Mouse (Mus musculus): ENCODE measurements around the gene BC067074.
"Not testable (repeated sequence)": the region's sequence is repeated elsewhere in the genome, so short reads cannot be mapped to it uniquely, and the experiment has no call there.

BC067074 gene

DNA sequence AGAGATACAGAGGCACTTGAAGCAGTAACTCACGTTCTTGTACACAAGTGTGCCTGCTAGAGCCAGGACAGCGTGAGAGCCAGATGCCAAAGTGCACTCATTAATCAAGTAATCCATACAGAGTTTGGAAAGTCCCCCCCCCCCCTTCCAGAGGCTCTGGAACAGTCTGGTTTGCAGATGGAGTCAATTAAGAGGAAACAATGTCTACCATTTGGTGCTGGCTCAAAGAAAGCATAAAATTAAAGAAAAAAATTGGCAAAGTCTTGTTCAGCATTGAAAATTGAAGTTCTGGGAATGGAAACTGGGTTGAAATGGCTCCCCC lies 81.1 kb downstream of the BC067074 start:
- DNase-seq (ENCODE audit: low read depth, low spot score) = no peak

DNA sequence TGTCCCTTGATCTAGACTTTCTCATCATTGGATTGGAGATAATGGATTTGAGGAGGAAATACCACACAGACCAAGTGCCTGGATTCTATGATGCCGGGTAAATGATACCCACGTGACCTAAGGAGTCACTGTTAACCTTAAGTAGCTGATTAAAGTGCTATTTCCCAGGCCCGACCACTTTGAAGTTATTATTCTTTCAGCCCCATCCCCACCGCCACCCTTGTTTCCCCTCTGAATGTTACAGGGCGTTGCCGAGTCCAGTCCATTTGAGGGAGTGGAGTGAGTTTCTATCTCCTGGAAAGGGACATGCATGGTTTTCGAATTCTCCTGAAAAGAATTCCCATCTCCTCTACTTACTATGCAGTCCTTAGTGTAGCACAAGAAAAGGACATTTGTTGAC lies 84.7 kb downstream of the BC067074 start:
- DNase-seq (ENCODE audit: low read depth, low spot score) = no peak

DNA sequence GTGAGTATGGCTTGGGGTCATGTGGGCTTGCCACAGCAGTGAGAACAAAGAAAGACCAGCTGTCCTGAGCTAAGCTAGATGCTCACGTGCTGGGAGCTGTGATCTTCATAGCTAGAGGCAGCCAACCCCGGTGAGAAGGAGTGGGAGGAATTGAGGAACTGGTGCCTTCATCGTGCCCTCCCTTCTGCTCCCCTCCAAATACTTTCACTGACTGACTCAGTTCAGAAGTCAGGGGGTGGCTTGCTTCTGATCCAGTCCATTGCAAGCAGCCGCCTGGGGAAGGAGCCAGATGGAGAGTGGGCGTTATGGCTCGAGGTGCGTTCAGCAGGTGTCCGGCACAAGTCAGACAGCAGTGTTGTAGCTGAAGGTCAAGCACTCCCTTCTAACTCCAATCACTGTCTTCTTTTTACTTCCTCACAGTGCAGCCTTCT lies 86.0 kb downstream of the BC067074 start:
- DNase-seq (ENCODE audit: low read depth, low spot score) = no peak

DNA sequence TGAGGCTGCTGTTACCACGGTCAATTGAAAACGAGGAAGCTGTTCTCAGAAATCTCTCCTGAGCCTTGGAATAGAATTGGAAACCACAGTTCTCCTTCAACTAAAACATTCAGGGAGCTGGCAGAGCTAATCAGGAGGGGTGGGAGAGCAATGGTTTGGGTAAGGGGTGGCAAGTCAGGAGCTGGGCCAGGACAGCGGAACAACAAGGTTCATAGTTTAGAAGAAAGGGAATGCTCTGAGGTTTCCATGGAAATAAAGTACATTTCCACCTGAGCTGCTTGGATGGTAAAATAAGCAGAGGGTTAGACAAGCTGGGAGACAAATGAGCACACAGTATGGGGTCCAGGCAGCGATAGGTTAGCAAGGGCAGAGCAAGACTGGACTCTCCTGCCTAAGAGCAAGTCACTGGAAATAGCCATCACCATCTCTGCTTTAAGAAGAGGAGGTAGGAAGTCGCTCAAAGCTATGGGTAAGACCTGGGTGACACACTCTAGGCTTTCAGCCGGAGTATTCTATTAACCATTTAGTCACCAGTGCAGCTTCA lies 86.9 kb downstream of the BC067074 start:
- peak; percentile 8 for DNase-seq (ENCODE audit: low read depth, low spot score)

DNA sequence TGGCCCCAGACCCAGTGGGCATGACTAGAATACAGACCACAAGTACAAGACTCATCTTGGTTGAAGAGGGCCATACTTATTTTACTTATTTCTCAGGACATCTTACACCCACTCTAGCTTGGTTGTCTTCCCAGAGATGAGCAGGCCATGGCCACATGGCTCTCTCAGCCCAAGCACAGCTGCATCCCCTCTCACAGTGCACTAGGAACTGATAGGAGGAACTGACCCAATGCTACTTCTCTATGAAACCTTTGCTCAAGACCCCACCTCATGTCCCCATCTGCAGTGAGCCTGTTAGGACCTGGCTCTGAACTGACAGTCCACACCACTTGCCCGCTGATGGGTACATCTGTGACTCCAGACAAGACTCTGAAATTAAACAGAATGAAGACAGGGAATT lies 88.8 kb downstream of the BC067074 start:
- no peak for DNase-seq (ENCODE audit: low read depth, low spot score)

DNA sequence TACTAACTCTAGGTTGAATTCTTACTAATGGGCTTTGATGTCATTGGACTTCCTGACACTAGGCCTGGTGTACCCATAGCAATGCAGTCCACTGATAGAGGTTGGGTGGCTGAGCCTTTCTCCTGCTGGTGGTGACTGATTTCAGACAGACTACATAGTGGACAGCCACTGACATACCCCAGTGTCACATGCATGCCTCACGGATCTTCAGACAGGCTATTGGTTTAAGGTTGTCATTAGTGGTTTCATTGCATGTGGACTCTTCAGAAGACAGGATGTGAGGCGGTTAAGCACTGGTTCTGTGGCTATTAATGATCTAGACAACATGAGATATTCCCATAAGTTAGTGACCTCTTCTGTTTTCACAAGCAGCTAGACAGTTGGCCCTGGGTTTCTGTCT lies 89.2 kb downstream of the BC067074 start:
- no peak for DNase-seq (ENCODE audit: low read depth, low spot score)

DNA sequence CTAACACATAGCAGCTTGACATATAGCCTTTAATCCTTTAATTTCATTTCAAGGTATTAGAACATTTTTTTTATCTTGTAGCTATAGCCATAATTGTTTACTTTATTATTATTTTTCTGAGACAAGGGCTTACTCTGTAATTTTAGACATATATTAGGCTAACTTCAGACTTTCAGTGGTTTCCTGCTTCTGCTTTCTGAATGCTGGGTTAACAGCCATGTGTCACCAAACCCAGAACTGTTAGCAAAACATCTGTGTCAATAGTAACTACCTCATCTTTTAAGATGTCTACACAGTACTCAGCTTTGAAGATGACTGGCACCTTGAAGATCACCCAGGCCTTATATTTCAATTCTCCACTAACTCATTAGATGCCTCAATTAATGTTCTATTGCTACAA lies 89.8 kb downstream of the BC067074 start:
- DNase-seq (ENCODE audit: low read depth, low spot score) = not testable (repeated sequence)

DNA sequence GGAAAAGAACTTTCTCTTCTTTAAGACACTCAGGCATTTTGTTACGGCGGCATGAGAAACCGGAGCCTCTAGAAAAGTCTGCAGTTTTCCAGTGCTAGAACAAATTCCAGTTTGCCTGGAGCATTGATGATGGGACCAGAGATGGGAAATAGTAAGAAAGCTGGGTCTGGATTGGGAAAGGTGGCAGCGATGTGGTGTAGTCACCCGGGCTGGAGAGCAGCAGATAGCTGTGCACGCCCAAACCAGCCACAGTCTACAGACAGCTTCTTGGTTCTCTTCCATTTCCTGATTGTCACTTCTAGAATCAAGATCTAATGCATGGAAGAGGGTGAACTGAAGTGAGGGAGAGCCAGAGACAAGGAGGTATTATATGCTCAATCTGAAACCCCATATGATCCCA lies 100.4 kb downstream of the BC067074 start:
- DNase-seq (ENCODE audit: low read depth, low spot score) = no peak

DNA sequence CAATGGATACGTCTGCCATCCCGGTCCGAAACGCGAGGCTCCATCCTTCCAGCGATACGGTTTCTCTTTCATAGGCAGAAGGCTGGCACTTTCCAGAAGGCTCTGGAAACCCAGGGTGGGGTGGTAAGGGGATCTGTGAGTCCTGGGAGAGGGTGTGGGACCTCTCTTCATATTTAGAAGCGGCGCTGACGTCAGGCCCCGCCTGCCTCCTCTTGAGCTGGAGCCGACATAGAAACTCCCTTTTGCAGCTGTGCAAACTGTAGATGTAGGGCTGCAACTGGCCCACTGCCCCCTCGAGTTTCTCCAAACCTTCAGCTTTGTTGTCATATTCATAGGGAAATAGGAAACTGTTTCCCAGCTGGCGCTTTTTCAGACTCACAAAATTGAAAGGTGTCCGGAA lies 101.6 kb downstream of the BC067074 start:
- peak; percentile 9 for DNase-seq (ENCODE audit: low read depth, low spot score)

DNA sequence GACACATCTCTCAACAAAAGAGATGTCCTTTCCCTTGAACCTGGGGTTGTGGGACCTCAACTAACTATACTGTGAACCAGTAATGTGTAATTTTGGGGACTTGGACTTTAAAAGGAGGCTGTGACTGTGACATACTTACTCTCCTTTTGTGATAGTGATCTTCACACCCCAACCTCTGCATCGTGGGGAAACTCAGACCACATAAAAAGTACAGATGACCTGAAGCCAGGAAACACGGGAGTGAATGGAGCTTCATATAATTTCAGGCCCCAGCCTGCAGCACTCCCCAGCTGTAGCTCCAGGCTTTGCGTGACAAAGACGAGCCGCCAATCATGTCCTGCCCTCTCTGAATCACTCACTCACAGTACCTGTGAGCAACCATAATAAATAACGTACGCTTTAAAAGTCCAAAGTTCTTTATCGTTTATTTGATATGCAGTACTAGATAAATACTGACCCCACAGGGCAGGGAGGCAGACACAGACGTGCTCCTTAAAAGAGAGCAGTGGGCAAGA lies 104.1 kb downstream of the BC067074 start:
- DNase-seq (ENCODE audit: low read depth, low spot score) = no peak

DNA sequence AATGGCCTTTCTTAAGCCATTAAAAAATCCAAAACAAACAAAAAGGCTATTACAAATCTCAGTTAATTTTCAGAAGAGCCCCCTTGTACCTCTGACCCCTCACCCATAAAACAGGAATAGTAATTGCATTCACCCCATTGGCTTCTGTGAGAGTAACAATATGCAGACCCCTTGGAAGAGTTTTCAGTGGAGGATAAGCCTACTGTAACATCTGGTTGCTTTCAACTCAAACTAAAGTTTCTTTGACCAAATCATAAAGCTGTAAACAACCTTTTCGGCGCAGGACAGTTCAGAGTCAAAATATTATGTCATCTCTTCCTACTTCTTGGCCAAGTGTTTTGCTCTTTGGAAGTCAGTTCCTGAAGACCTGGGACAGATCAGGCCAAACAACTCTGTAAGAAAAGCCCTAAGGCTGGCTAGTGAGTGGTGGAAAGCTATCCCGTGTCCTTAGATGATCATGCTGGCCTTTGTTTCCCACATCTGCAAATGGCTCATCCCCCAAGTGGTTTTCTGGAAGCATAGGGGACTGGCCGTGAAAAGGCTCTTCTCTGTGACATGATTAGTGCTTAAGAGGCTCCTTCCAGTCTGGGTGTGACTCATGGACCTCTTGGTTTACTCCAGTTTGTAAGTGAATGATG lies 108.5 kb downstream of the BC067074 start:
- no peak for DNase-seq (ENCODE audit: low read depth, low spot score)

DNA sequence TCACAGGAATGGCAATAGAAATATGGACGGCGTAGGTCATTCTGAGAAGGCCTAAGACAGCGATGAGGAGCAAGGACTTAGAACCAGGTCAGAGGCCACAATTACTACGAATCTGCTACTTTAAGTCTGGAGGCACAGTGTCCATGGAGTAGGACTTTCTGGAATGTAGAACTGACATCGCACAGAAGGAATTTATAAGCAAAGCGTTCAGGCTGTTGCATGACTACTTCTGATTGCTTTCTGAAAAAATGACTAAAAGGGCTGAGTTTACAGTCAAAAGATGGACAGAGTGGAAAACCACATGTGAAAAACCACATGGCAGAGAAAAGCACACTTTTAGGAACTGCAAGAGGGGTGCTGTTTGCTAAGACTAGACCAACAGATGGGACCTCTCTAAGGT lies 110.7 kb downstream of the BC067074 start:
- DNase-seq (ENCODE audit: low read depth, low spot score) = no peak

DNA sequence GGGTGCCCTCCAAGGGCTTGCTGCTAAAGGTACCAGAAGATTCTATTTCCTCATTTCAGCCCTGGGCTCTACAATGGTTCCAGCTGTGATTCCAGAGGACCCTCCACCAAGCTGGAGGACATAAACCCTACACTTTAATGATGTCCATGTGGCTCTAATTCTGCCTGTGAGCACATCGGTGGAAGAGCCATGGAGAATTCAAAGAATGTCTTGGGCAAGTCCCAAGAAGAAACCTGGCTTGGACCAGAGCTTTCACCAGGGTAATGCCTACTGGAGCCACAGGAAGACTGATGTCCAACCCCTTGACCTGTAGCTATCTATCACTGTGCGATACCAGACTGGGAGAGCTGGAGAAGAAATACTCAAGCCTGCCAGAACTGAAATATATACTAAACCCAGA lies 111.2 kb downstream of the BC067074 start:
- DNase-seq (ENCODE audit: low read depth, low spot score) = no peak

DNA sequence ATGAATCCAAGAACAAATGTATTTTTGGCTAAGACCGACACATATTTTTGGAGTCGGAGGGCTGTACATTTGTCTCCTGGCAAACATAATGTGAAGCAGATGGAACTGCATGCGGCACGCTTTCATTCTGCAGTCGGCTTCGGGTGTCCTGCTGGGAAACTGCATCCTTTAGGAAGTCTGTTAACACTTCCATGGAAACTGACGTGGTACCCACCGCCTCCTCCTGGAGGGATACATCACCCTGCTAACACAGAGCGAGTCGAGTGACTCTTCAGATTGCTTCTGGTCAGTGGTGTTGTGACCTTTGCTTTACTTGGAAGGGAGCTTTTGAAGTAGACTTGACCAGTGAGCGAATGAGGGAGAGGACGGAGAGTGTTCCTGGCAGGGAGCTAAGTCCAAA lies 117.0 kb downstream of the BC067074 start:
- no peak for DNase-seq (ENCODE audit: low read depth, low spot score)

DNA sequence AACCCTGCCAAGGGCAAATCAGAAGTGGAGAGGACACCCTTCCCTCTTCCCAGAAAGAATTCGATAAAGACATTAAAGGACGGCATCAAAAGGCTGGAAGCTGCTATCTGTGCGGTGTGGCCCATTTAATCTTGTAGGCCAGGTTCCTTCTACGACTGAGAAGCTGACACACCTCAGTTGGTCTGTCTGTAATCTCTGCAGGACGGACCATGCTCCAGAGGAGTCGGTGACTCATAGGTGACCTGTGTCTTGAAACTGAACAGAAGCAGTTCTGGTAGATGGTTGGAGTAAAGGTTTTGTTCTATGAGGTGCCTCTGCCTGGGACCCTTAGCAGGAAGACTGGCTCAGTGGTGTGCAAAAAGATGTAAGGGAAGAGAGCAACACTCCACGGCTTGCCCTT lies 122.6 kb downstream of the BC067074 start:
- DNase-seq (ENCODE audit: low read depth, low spot score) = no peak

DNA sequence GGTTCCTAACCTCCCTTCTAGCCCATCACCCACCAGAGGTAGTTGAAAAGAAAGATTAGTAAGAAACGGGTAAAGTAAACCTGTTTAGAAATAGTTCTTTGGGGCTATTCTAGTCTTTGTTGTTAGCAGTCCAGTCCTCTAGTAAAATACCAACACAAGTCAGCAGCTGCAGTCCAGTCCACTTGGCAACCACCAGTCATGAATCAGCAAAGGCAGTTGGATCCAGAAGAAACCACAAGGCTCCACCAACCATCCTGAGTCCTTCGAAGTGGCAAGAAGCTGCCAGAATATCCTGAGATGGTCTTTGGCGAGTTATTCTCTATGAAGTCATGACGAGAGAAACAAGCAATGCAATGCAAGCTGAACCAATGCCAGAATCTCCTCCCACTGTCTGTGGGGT lies 124.0 kb downstream of the BC067074 start:
- DNase-seq (ENCODE audit: low read depth, low spot score) = no peak

DNA sequence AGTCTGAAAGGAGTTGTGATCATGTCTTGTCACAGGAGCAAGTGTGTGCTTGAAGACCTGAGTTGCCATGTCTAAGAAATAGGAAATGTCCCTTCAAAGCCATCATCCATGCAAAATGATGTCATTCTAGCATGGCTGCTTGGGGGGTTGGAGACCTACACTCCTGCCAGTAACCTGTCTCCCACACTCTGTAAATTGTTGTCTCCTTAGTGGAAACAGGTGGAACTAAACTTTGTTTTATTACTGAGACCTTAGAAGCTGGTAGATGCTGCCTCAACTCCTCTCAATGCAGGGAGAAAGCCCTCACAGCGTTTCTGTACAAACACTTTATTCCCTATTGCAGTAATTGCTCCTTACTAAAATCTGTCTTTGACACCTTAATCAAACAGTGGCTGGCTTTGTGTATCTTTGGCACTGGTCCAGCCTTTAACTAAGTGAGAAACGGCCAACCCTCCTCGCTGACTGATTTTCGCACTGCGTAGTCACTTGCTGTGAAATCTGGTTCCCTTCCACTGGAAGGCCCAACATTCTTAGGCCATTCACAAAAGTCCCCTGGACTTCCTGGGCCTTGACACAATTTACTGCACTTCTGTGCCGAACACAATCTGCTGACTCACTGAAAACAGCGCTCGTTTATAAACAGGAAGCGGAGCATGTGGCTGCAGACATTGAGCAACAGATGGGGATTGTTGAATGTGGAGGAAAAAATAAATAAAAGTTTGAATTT lies 125.0 kb downstream of the BC067074 start:
- no peak for DNase-seq (ENCODE audit: low read depth, low spot score)

DNA sequence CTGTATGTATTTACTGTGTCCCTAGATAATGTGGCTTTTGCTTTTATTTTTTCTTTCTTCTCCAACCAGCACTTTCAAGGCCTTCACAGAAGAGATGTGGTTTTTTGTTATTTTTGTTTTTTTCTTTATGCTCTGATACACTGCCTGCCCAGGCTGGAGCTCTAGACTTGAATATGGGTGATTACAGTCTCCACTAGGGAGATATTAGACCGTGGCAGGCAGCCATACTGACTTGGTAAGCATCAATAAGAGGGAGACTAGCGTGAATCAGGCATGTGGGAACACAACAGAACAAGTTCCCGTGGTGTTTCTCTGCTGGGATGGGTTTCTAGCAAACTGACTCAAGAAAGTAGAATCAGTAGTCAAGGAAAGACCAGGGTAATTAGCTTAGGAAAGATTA lies 125.7 kb downstream of the BC067074 start:
- no peak for DNase-seq (ENCODE audit: low read depth, low spot score)

DNA sequence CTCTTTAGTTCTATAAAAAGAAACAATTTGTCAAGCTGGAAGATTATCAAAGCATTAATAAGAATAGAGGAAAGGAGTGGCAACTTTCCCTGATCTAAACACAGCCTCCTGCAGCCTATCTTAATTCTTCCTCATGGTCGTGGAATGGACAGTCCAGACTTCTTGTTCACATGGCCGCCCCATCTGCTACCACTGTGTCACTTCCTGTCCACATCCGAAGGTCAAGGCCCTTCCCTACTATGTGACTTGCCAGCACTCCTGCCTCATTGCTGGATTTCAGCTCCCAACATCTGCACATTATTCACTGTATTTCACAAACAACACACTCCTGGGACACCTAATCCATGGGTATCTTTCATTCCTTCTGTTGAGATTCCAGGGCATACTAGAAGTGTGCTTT lies 128.5 kb downstream of the BC067074 start:
- no peak for DNase-seq (ENCODE audit: low read depth, low spot score)

DNA sequence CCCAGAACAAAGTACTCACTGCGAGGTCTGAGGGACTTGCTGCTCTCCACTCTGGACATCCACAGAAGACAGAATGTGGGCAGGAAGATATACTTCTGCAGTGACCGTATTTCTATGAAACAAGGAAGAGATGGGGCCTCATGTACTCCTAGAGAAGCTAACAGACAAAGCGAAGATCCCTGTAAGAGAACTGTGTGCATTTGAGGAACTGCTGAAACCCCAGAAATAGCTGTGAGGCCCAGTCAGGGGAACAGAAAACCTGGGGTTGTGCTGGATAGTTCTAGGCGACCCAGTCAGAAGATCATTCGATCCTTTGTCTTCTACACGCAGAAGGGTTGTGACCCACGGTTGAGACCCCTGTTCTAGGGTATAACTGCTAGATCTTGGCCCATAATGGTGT lies 130.9 kb downstream of the BC067074 start:
- DNase-seq (ENCODE audit: low read depth, low spot score) = no peak

DNA sequence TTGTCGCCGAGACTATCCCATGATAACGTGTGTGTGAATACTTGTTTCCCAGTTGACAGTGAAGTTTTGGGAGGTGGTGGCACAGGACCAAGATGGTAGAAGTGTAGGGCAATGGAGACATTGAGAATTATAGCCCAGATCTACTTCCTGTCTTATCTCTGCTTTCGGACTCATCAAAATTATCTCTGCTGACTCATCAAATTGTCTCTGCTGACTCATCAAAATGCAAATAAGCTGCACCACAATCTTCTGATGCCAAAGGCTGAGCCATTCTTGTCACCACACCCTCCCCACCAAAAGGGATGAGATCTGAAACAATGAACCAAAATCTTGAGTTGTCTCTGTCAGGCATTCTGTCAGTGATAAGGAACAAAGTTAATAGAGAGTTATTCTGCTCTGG lies 132.9 kb downstream of the BC067074 start:
- DNase-seq (ENCODE audit: low read depth, low spot score) = no peak

Data from R1 (cell line).